Mouse (Mus musculus) megakaryocyte progenitor cell, adult 5-6 weeks (primary cell): ENCODE measurements around the gene Asf1b. TPM values are rescaled to one million over a fixed set of nuclear protein-coding genes. Genes with fewer than 3 reads are reported as not detected.
"Not testable (repeated sequence)": the region's sequence is repeated elsewhere in the genome, so short reads cannot be mapped to it uniquely, and the experiment has no call there.

ENCODE experiments used
- ATAC-seq: replicated peaks from 2 replicates; pipeline ENCODE4 v1.8.0; 2016; ENCODE audit warnings: mild to moderate bottlenecking, moderate TSS enrichment, inconsistent platforms; ENCODE audit not compliant: poor library complexity
- total RNA-seq, 2 experiments: library from RNA; stranded (forward) in 1 of 2; stranded (reverse) in 1 of 2; fragments of 157-497, 149-512 nt in 1 of 2; fragments of 200-1000 nt in 1 of 2; gene quantifications; 2 replicates each; pipeline versions ENCODE4 v1.2.3 to v1.2.4; 2015 to 2017

Gene Asf1b
- total RNA-seq, 2 experiments from 2014 or later, result 38.1 to 40.3 TPM

GRCm38 (mm10) chr8:83994030-83994429 is 38.7 kb downstream of the Asf1b start:
- no peak for ATAC-seq

- no peak for ATAC-seq
Observed at GRCm38 (mm10) chr8:83995973-83996372, 40.7 kb downstream of the Asf1b start.

GRCm38 (mm10) chr8:83996567-83997505 is 41.5 kb downstream of the Asf1b start:
- ATAC-seq, result peak; percentile 74

- no peak for ATAC-seq
Observed at GRCm38 (mm10) chr8:83997511-83998141, 42.3 kb downstream of the Asf1b start, which contains the start of gene Samd1. Samd1 (plus strand) TSS chr8:83997672.

- ATAC-seq, result peak; percentile 35
Observed at GRCm38 (mm10) chr8:83998231-83999056, 43.1 kb downstream of the Asf1b start.

GRCm38 (mm10) chr8:83999057-83999705 is 43.9 kb downstream of the Asf1b start:
- ATAC-seq, result no peak

- ATAC-seq, result no peak
Observed at GRCm38 (mm10) chr8:83999825-84000224, 44.5 kb downstream of the Asf1b start.

- ATAC-seq, result no peak
Observed at GRCm38 (mm10) chr8:84001281-84002000, 46.1 kb downstream of the Asf1b start, which contains the start of gene 1700067K01Rik. 1700067K01Rik (plus strand) TSS chr8:84001502.

- no peak for ATAC-seq
Observed at GRCm38 (mm10) chr8:84002957-84003611, 47.8 kb downstream of the Asf1b start.

GRCm38 (mm10) chr8:84003612-84004246 is 48.4 kb downstream of the Asf1b start:
- no peak for ATAC-seq

GRCm38 (mm10) chr8:84004533-84005201 is 49.4 kb downstream of the Asf1b start:
- peak; percentile 99 for ATAC-seq

GRCm38 (mm10) chr8:84005502-84005901 is 50.2 kb downstream of the Asf1b start:
- ATAC-seq, result not testable (repeated sequence)

GRCm38 (mm10) chr8:84008362-84008761 is 53.1 kb downstream of the Asf1b start:
- ATAC-seq, result no peak

GRCm38 (mm10) chr8:84009876-84010275 is 54.6 kb downstream of the Asf1b start:
- ATAC-seq, result peak; percentile 80

GRCm38 (mm10) chr8:84010625-84011611 is 55.6 kb downstream of the Asf1b start:
- ATAC-seq, result peak; percentile 75

GRCm38 (mm10) chr8:84011705-84012498 is 56.6 kb downstream of the Asf1b start, which contains the start of gene 2210011C24Rik:
2210011C24Rik (minus strand) TSS chr8:84012171.
- peak; percentile 36 for ATAC-seq
